Mouse (Mus musculus) MEL (cell line): Measurements from ENCODE around the gene Dlg1. TPM values are rescaled to one million over a fixed set of nuclear protein-coding genes. Genes with fewer than 3 reads are reported as not detected.

Experiments
- DNase-seq: peaks from one replicate; pipeline ENCODE4 v3.0.0; 2011; ENCODE audit warnings: low read depth, low spot score
- H3K27ac ChIP-seq: 2 replicates; pipeline ENCODE4 v1.5.1; 2012; ENCODE audit warnings: low read depth, mild to moderate bottlenecking, control low read depth, low read length, moderate library complexity; ENCODE audit not compliant: control insufficient read depth
- H3K27me3 ChIP-seq, 2 experiments: fragments of 150-350 bp in 1 of 2; sonication (generic) in 1 of 2; 2 replicates each; pipeline ENCODE4 v1.6.1; 2012; ENCODE audit warnings: low read length in 2 of 2, mild to moderate bottlenecking in 2 of 2, improper control_type of control experiment in 1 of 2, moderate library complexity in 1 of 2; ENCODE audit not compliant: insufficient read depth in 2 of 2, control insufficient read depth in 1 of 2
- H3K36me3 ChIP-seq, 2 experiments: 2 replicates each; pipeline ENCODE4 v1.6.1; 2012 to 2014; ENCODE audit warnings: low read length in 2 of 2, improper control_type of control experiment in 1 of 2, inconsistent platforms in 1 of 2, mild to moderate bottlenecking in 1 of 2; ENCODE audit not compliant: insufficient read depth in 2 of 2, control insufficient read depth in 1 of 2
- H3K4me1 ChIP-seq, 2 experiments: fragments of 150-350 bp in 1 of 2; sonication (generic) in 1 of 2; 2 replicates each; pipeline ENCODE4 v1.6.1; 2012; ENCODE audit warnings: low read length in 2 of 2, improper control_type of control experiment in 1 of 2, mild to moderate bottlenecking in 1 of 2; ENCODE audit not compliant: insufficient read depth in 2 of 2, control insufficient read depth in 1 of 2
- H3K4me3 ChIP-seq, 2 experiments: fragments of 150-350 bp in 1 of 2; sonication (generic) in 1 of 2; 2 replicates each; pipeline ENCODE4 v1.5.1; 2012; ENCODE audit warnings: low read depth in 2 of 2, low read length in 2 of 2, mild to moderate bottlenecking in 2 of 2, moderate library complexity in 2 of 2, control low read depth in 1 of 2, improper control_type of control experiment in 1 of 2; ENCODE audit not compliant: control insufficient read depth in 1 of 2, insufficient read depth in 1 of 2
- H3K79me2 ChIP-seq: 2 replicates; pipeline ENCODE4 v1.6.1; 2012; ENCODE audit warnings: mild to moderate bottlenecking, low read length, moderate library complexity; ENCODE audit not compliant: control insufficient read depth, poor library complexity, insufficient read depth
- H3K9ac ChIP-seq: 2 replicates; pipeline ENCODE4 v1.6.1; 2012; ENCODE audit warnings: low read depth, mild to moderate bottlenecking, control low read depth, low read length, moderate library complexity; ENCODE audit not compliant: control insufficient read depth, poor library complexity, severe bottlenecking
- H3K9me3 ChIP-seq: fragments of 150-350 bp; sonication (generic); replicated peaks from 2 replicates; pipeline ENCODE4 v1.6.1; 2012; ENCODE audit warnings: mild to moderate bottlenecking, low read length, improper control_type of control experiment, moderate library complexity; ENCODE audit not compliant: insufficient read depth
- BHLHE40 ChIP-seq: IDR thresholded peaks from 2 replicates; pipeline ENCODE4 v1.6.1; 2012; ENCODE audit warnings: low read depth, mild to moderate bottlenecking, inconsistent platforms, low read length, improper control_type of control experiment, borderline replicate concordance
- CHD1 ChIP-seq: IDR thresholded peaks from 2 replicates; pipeline ENCODE4 v1.6.1; 2012; ENCODE audit warnings: low read depth, mild to moderate bottlenecking, inconsistent platforms, low read length, improper control_type of control experiment
- CHD2 ChIP-seq: IDR thresholded peaks from 2 replicates; pipeline ENCODE4 v1.6.1; 2011; ENCODE audit warnings: low read length, improper control_type of control experiment
- CTCF ChIP-seq, 3 experiments: IDR thresholded peaks in 2 of 3; conservative IDR thresholded peaks in 1 of 3; 2 replicates each; pipeline ENCODE4 v1.5.1; 2011 to 2012; ENCODE audit warnings: low read length in 3 of 3, low read depth in 2 of 3, mild to moderate bottlenecking in 2 of 3, improper control_type of control experiment in 1 of 3, inconsistent platforms in 1 of 3, mixed read lengths in 1 of 3, moderate library complexity in 1 of 3; ENCODE audit not compliant: control insufficient read depth in 1 of 3, insufficient read depth in 1 of 3, poor library complexity in 1 of 3, severe bottlenecking in 1 of 3
- E2F4 ChIP-seq: IDR thresholded peaks from 2 replicates; pipeline ENCODE4 v1.6.1; 2011; ENCODE audit warnings: low read depth, low read length, improper control_type of control experiment, borderline replicate concordance
- ETS1 ChIP-seq: IDR thresholded peaks from 2 replicates; pipeline ENCODE4 v1.6.1; 2012; ENCODE audit warnings: low read depth, mild to moderate bottlenecking, inconsistent platforms, low read length, improper control_type of control experiment, moderate library complexity
- GATA1 ChIP-seq: IDR thresholded peaks from 2 replicates; pipeline ENCODE4 v1.6.1; 2011; ENCODE audit warnings: low read depth, low read length, improper control_type of control experiment
- HCFC1 ChIP-seq: IDR thresholded peaks from 2 replicates; pipeline ENCODE4 v1.6.1; 2012; ENCODE audit warnings: low read depth, mild to moderate bottlenecking, inconsistent platforms, low read length, improper control_type of control experiment, moderate library complexity
- JUND ChIP-seq: IDR thresholded peaks from 2 replicates; pipeline ENCODE4 v1.6.1; 2011; ENCODE audit warnings: low read depth, mild to moderate bottlenecking, improper control_type of control experiment, low read length
- KAT2A ChIP-seq: conservative IDR thresholded peaks from 2 replicates; pipeline ENCODE4 v1.6.1; 2012; ENCODE audit warnings: low read depth, low read length, improper control_type of control experiment, inconsistent platforms
- MAFK ChIP-seq: IDR thresholded peaks from 2 replicates; pipeline ENCODE4 v1.6.1; 2011; ENCODE audit warnings: low read depth, mild to moderate bottlenecking, low read length, improper control_type of control experiment, borderline replicate concordance
- MAX ChIP-seq: IDR thresholded peaks from 2 replicates; pipeline ENCODE4 v1.6.1; 2011; ENCODE audit warnings: low read length, improper control_type of control experiment
- MAZ ChIP-seq: IDR thresholded peaks from 2 replicates; pipeline ENCODE4 v1.6.1; 2012; ENCODE audit warnings: low read depth, mild to moderate bottlenecking, inconsistent platforms, low read length, improper control_type of control experiment
- MEF2A ChIP-seq: IDR thresholded peaks from 2 replicates; pipeline ENCODE4 v1.6.1; 2014; ENCODE audit warnings: low read depth, mild to moderate bottlenecking, inconsistent platforms, low read length, improper control_type of control experiment; ENCODE audit not compliant: poor library complexity, insufficient replicate concordance, severe bottlenecking; ENCODE audit errors: extremely low read depth
- MYB ChIP-seq: IDR thresholded peaks from 2 replicates; pipeline ENCODE4 v1.6.1; 2011; ENCODE audit warnings: mild to moderate bottlenecking, low read depth, low read length, improper control_type of control experiment
- MYC ChIP-seq: IDR thresholded peaks from 2 replicates; pipeline ENCODE4 v1.6.1; 2011; ENCODE audit warnings: low read depth, mild to moderate bottlenecking, low read length, improper control_type of control experiment, moderate library complexity
- NRF1 ChIP-seq: IDR thresholded peaks from 2 replicates; pipeline ENCODE4 v1.6.1; 2014; ENCODE audit warnings: low read depth, mild to moderate bottlenecking, inconsistent platforms, low read length, improper control_type of control experiment, moderate library complexity; ENCODE audit not compliant: poor library complexity, insufficient read depth, severe bottlenecking
- POLR2A ChIP-seq, 2 experiments: IDR thresholded peaks; 2 replicates each; pipeline ENCODE4 v1.6.1; 2011 to 2012; ENCODE audit warnings: low read length in 2 of 2, mild to moderate bottlenecking in 2 of 2, control low read depth in 1 of 2, improper control_type of control experiment in 1 of 2, low read depth in 1 of 2, moderate library complexity in 1 of 2; ENCODE audit not compliant: control insufficient read depth in 1 of 2, insufficient read depth in 1 of 2, poor library complexity in 1 of 2
- RAD21 ChIP-seq: IDR thresholded peaks from 2 replicates; pipeline ENCODE4 v1.6.1; 2011; ENCODE audit warnings: mild to moderate bottlenecking, low read depth, low read length, improper control_type of control experiment
- RCOR1 ChIP-seq: IDR thresholded peaks from 2 replicates; pipeline ENCODE4 v1.6.1; 2012; ENCODE audit warnings: low read depth, mild to moderate bottlenecking, inconsistent platforms, low read length, improper control_type of control experiment
- SIN3A ChIP-seq: IDR thresholded peaks from 2 replicates; pipeline ENCODE4 v1.6.1; 2012; ENCODE audit warnings: low read length, improper control_type of control experiment, inconsistent platforms
- TAL1 ChIP-seq: IDR thresholded peaks from 2 replicates; pipeline ENCODE4 v1.6.1; 2012; ENCODE audit warnings: mild to moderate bottlenecking, inconsistent platforms, low read length, moderate library complexity, mixed read lengths
- TBP ChIP-seq: IDR thresholded peaks from 2 replicates; pipeline ENCODE4 v1.8.0; 2011; ENCODE audit warnings: low read depth, low read length, improper control_type of control experiment
- UBTF ChIP-seq: IDR thresholded peaks from 2 replicates; pipeline ENCODE4 v1.6.1; 2012; ENCODE audit warnings: low read depth, mild to moderate bottlenecking, inconsistent platforms, low read length, improper control_type of control experiment, moderate library complexity, borderline replicate concordance; ENCODE audit not compliant: insufficient read depth
- USF2 ChIP-seq, 2 experiments: IDR thresholded peaks; 2 replicates each; pipeline ENCODE4 v1.6.1; 2011 to 2012; ENCODE audit warnings: improper control_type of control experiment in 2 of 2, low read length in 2 of 2, borderline replicate concordance in 1 of 2, inconsistent platforms in 1 of 2, low read depth in 1 of 2, mild to moderate bottlenecking in 1 of 2; ENCODE audit not compliant: insufficient read depth in 1 of 2
- ZKSCAN1 ChIP-seq: IDR thresholded peaks from 2 replicates; pipeline ENCODE4 v1.6.1; 2012; ENCODE audit warnings: low read depth, mild to moderate bottlenecking, inconsistent platforms, low read length, improper control_type of control experiment, moderate library complexity
- ZMIZ1 ChIP-seq: IDR thresholded peaks from 2 replicates; pipeline ENCODE4 v1.6.1; 2012; ENCODE audit warnings: low read depth, mild to moderate bottlenecking, inconsistent platforms, low read length, improper control_type of control experiment, moderate library complexity
- ZNF384 ChIP-seq: IDR thresholded peaks from 2 replicates; pipeline ENCODE4 v1.6.1; 2012; ENCODE audit warnings: low read depth, mild to moderate bottlenecking, inconsistent platforms, low read length, improper control_type of control experiment
- polyA plus RNA-seq, 2 experiments: library from polyadenylated mRNA; stranded (reverse) in 1 of 2; unstranded in 1 of 2; fragments of >175 nt in 1 of 2; fragments of >200 nt in 1 of 2; gene quantifications; 2 replicates each; pipeline versions ENCODE4 v1.2.1 to v1.2.4; 2012; ENCODE audit warnings: low replicate concordance in 2 of 2, low read depth in 1 of 2; ENCODE audit not compliant: insufficient read length in 2 of 2, insufficient read depth in 1 of 2, missing spikeins in 1 of 2
- total RNA-seq: library from RNA; depleted of rRNA; stranded (reverse); fragments of 300-350 nt; gene quantifications from 2 replicates; pipeline ENCODE4 v1.2.3, GENCODE M21; 2012

Dlg1 gene
- total and polyA plus RNA-seq, 3 experiments: 25.7 to 74.6 (median 33.9) TPM

DNA sequence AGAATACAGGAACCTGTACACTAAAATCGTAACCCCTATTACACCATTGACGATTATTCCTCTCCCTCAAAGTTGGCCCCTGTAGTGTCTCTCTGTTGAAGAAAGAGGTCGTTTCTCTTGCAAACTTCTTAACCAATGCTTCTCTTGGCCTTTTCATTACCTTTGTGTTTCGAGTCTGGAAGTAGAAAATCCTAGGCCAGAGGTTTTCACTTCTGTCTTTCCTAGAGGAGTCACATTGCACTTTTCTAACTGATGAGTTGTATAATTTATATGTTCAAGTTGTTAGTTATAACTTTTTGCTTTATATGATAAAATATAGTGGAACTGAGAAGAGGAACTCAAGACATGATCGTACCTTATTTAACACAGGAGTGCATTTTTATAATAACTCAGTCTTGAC, 93.2 kb downstream of the Dlg1 start:
- H3K27ac ChIP-seq: no peak overlapping the region
- DNase-seq: no peak
- H3K9ac ChIP-seq: no peak overlapping the region
- H3K4me1 ChIP-seq: peaks cover 0 to 3% of the 10 kb centered on the region in 2 experiments; a peak in 1 of 4 replicates
- no peaks in the 10 kb centered on the region for H3K9me3 ChIP-seq
- no peak overlapping the region for H3K4me3 ChIP-seq
- peaks cover 4% of the 10 kb centered on the region; the same call in 1 of the 2 replicates for H3K79me2 ChIP-seq
- H3K36me3 ChIP-seq: peaks cover 0 to 6% of the 10 kb centered on the region in 2 experiments; a peak in 1 of 4 replicates
- TF ChIP-seq MAFK (no peak), MYC (no peak), SIN3A (no peak), UBTF (no peak), RCOR1 (no peak), BHLHE40 (no peak), ZNF384 (no peak), ZMIZ1 (no peak), ZKSCAN1 (no peak), TAL1 (no peak), RAD21 (no peak), MEF2A (no peak), POLR2A (IDR thresholded peaks at IDR 0.05; ENCODE audit: control insufficient read depth in 1 of 2, insufficient read depth in 1 of 2, low read depth in 1 of 2, low read length in 2 of 2, poor library complexity in 1 of 2) (no peak), HCFC1 (no peak), USF2 (IDR thresholded peaks at IDR 0.05; ENCODE audit: borderline replicate concordance in 1 of 2, insufficient read depth in 1 of 2, low read depth in 1 of 2, low read length in 2 of 2) (no peak), E2F4 (no peak), JUND (no peak), ETS1 (no peak)
- H3K27me3 ChIP-seq: no peaks in the 10 kb centered on the region

DNA sequence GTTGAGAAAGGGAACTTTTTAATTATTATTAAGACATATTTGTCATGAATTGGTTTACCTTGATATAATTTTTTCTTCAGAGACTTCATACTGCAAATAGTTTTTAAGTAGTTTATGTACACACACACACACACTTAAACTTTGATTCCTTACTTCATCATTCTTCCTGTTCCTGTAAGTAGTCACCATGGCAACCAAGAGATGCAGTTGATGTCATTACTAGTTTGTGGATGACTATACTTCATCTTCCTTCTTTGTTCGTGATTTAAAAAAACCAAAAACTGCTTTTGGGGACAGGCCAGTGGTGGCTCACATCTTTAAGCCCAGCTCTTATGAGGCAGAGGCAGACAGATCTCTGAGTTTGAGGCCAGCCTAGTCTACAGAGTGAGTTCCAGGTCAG, 94.4 kb downstream of the Dlg1 start:
- TF ChIP-seq MYB (no peak), NRF1 (no peak), ETS1 (no peak), CHD1 (no peak), GATA1 (no peak), MAZ (no peak), CTCF (IDR thresholded peaks at IDR 0.05 in 2 of 3, conservative IDR thresholded peaks at IDR 0.05 in 1 of 3; ENCODE audit: control insufficient read depth in 1 of 3, insufficient read depth in 1 of 3, low read depth in 2 of 3, low read length in 3 of 3, poor library complexity in 1 of 3, severe bottlenecking in 1 of 3) (no peak), MEF2A (no peak), CHD2 (no peak), KAT2A (no peak), TBP (no peak), MAX (no peak), MAFK (no peak)
- Histone ChIP-seq H3K9ac (no peak overlapping the region), H3K4me3 (no peak overlapping the region), H3K4me1 (peaks cover 0 to 3% of the 10 kb centered on the region in 2 experiments; a peak in 1 of 4 replicates), H3K27ac (no peak overlapping the region), H3K27me3 (no peaks in the 10 kb centered on the region), H3K79me2 (peaks cover 4% of the 10 kb centered on the region; the same call in 1 of the 2 replicates), H3K9me3 (no peaks in the 10 kb centered on the region), H3K36me3 (peaks cover 0 to 6% of the 10 kb centered on the region in 2 experiments; a peak in 1 of 4 replicates)
- no peak for DNase-seq
